Mouse (Mus musculus) limb, embryonic 15.5 days (tissue): ENCODE measurements at regions not wholly inside any gene's neighbourhood (a gene's known extent, or its start where the extent isn't known, plus 50 kb on each side); places are given as distances from the start of the nearest gene placed in this dataset.

ENCODE experiments used
- ATAC-seq: fragments of 200-750 bp; cut with Nextera tagmentation; 2 replicates; pipeline ENCODE4 v1.8.0; 2017; ENCODE audit warnings: low read depth, moderate TSS enrichment; ENCODE audit not compliant: insufficient number of reproducible peaks, low FRiP score, low TSS enrichment
- H3K27ac ChIP-seq: fragments of 300-500 bp; sonication (generic); 2 replicates; pipeline ENCODE4 v1.5.1; 2015; ENCODE audit warnings: moderate library complexity, mild to moderate bottlenecking, inconsistent platforms
- H3K27me3 ChIP-seq: fragments of 300-500 bp; sonication (generic); 2 replicates; pipeline ENCODE4 v1.6.1; 2015; ENCODE audit warnings: inconsistent platforms
- H3K36me3 ChIP-seq: fragments of 300-500 bp; sonication (generic); 2 replicates; pipeline ENCODE4 v1.6.1; 2015; ENCODE audit warnings: inconsistent platforms
- H3K4me1 ChIP-seq: fragments of 300-500 bp; sonication (generic); 2 replicates; pipeline ENCODE4 v1.6.1; 2015; ENCODE audit warnings: inconsistent platforms
- H3K4me2 ChIP-seq: fragments of 300-500 bp; sonication (generic); 2 replicates; pipeline ENCODE4 v1.6.1; 2015; ENCODE audit warnings: mild to moderate bottlenecking, inconsistent platforms
- H3K4me3 ChIP-seq: fragments of 300-500 bp; sonication (generic); 2 replicates; pipeline ENCODE4 v1.5.1; 2015; ENCODE audit warnings: mild to moderate bottlenecking, inconsistent platforms
- H3K9ac ChIP-seq: fragments of 300-500 bp; sonication (generic); 2 replicates; pipeline ENCODE4 v1.6.1; 2015; ENCODE audit warnings: inconsistent platforms
- H3K9me3 ChIP-seq: fragments of 300-500 bp; sonication (generic); 2 replicates; pipeline ENCODE4 v1.6.1; 2016; ENCODE audit warnings: inconsistent platforms
- WGBS: fragments of 180-500 bp; shearing (Covaris S2); methylation state at CpG from one replicate; pipeline ENCODE4 v1.1.7; 2015; 5-methylcytosine and 5-hydroxymethylcytosine counted together

DNA sequence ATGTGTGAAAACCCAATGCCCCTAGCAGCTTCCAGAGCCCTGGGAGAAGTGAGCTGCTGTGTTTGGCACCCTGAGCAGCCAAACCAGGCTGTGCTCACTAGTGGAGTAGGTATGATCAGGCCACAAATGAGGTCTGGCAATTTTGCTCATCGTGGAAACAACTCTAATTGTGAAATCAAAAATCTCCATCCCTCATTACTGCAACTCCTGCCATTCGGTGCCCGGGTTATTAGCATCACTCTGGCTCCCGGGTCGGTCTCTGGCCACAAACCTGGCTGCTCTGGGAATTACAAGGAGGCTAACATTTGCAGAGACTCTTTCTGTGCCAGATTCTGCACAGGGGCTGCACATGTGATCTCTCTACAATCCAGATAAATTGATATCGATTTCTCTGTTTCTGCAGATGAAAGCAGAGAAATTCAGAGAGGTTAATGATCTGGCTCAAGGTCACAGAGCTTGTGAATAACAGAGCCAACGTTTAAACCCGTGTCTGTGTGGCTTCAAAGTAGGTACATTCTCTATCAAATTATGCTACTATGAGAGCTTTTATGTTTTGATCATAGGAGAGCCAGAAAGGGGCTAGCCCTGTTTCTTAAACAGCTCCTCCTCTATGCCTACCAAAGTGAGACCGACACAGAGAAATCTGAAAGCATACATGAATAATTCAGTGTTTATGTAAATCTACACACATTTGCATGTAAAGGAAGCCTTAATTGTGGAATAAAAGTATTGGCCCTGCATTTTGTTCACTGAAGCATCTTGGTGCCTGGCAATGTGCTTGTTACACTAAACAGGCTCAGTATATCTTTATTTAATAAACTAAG is 398.7 kb upstream of the Igfbp7 start:
- WGBS = 48% methylated on average over 9 of the region's 9 CpGs
- H3K9ac ChIP-seq = no peak overlapping the region
- peaks cover 11% of the 10 kb centered on the region for H3K4me1 ChIP-seq
- H3K36me3 ChIP-seq = no peaks in the 10 kb centered on the region
- no peaks in the 10 kb centered on the region for H3K27me3 ChIP-seq
- H3K9me3 ChIP-seq = no peaks in the 10 kb centered on the region
- no peak overlapping the region for H3K4me3 ChIP-seq
- H3K27ac ChIP-seq = no peak overlapping the region
- ATAC-seq = no peak
- H3K4me2 ChIP-seq = no peak overlapping the region

DNA sequence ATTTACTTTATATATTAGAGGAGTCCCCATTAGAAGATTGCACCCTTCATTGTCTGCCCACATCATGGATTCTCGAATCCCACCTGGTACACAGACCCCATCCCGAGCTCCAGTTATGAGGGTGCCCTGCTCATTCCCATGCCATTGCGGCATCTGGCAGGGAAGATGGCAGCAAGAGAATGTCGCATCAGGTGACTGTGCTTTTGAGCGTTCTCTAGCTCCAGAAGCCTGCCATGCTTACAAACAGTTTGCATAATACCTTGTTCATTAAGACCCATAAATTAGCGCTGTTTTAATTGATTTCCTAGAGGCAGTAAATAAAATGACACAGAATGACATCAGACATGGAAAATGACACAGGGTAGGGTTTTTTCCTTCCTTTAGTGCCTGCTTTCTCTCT is 398.0 kb upstream of the Igfbp7 start:
- WGBS = 78% methylated on average over 6 of the region's 6 CpGs
- H3K27ac ChIP-seq = no peak overlapping the region
- no peak overlapping the region for H3K4me2 ChIP-seq
- H3K4me1 ChIP-seq = peaks cover 11% of the 10 kb centered on the region
- no peaks in the 10 kb centered on the region for H3K9me3 ChIP-seq
- no peak overlapping the region for H3K4me3 ChIP-seq
- no peak for ATAC-seq
- H3K9ac ChIP-seq = no peak overlapping the region
- no peaks in the 10 kb centered on the region for H3K36me3 ChIP-seq
- H3K27me3 ChIP-seq = no peaks in the 10 kb centered on the region

DNA sequence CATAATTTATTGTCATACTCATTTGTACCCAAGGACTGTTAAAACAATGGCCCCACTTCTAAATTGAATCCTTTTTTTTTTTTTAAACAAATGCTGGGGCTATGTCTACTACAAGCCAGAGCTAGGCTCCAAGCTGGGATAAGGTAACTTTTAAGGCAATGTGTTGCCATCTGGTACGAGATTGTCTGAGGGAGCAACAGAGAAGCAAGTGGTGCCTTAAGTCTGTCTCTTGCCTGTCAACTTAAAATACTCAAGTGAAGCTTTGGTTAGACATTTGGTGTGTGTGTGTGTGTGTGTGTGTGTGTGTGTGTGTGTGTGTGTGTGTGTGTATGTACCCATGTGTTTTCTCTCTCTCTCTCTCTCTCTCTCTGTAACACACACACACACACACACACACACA is 397.5 kb upstream of the Igfbp7 start:
- H3K4me1 ChIP-seq = peaks cover 11% of the 10 kb centered on the region
- H3K27ac ChIP-seq = no peak overlapping the region
- no peak overlapping the region for H3K4me2 ChIP-seq
- WGBS = 62% methylated on average over 1 of the region's 1 CpGs
- H3K27me3 ChIP-seq = no peaks in the 10 kb centered on the region
- ATAC-seq = no peak
- no peak overlapping the region for H3K9ac ChIP-seq
- H3K9me3 ChIP-seq = no peaks in the 10 kb centered on the region
- H3K36me3 ChIP-seq = no peaks in the 10 kb centered on the region
- H3K4me3 ChIP-seq = no peak overlapping the region

- Histone ChIP-seq H3K4me2 (peak overlapping the region; percentile 27), H3K27ac (no peak overlapping the region)
Measured at GRCm38 (mm10) chr5:77804113-77804512, 396.3 kb upstream of the Igfbp7 start.

DNA sequence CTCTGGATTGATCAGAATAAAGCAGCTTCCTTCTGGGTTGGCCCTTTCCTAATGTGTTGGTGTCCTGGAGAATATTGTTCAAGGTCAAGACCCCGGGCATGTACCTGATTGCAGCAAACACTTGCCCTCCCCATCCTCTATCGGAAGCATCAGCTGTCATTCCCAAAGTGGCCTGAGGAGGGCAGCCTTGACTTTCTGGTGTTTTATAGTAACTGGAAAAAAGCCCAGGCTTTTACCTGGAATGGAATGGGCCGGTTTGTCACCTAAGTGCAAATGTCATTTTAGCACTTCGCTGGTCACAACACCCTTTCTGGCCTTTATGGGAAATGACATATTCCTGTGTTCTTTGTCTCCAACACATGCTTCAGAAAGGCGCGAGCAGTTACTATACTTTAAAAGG is 395.7 kb upstream of the Igfbp7 start:
- Histone ChIP-seq H3K27me3 (no peaks in the 10 kb centered on the region; the same call in 1 of the 2 replicates), H3K4me2 (peak overlapping the region; percentile 27), H3K4me3 (peak overlapping the region; percentile 30), H3K9ac (no peak overlapping the region), H3K4me1 (peaks cover 11% of the 10 kb centered on the region), H3K27ac (no peak overlapping the region), H3K36me3 (no peaks in the 10 kb centered on the region), H3K9me3 (no peaks in the 10 kb centered on the region)
- ATAC-seq = no peak
- 41% methylated on average over 6 of the region's 6 CpGs for WGBS

More at GRCm38 (mm10) chr5:77804113-77804512, 396.3 kb upstream of the Igfbp7 start:
- H3K9ac ChIP-seq = no peak overlapping the region
- H3K36me3 ChIP-seq = no peaks in the 10 kb centered on the region
- H3K27me3 ChIP-seq = no peaks in the 10 kb centered on the region; the same call in 1 of the 2 replicates
- 23% methylated on average over 9 of the region's 9 CpGs for WGBS
- no peak for ATAC-seq
- peaks cover 11% of the 10 kb centered on the region for H3K4me1 ChIP-seq
- H3K4me3 ChIP-seq = peak overlapping the region; percentile 30
- no peaks in the 10 kb centered on the region for H3K9me3 ChIP-seq

DNA sequence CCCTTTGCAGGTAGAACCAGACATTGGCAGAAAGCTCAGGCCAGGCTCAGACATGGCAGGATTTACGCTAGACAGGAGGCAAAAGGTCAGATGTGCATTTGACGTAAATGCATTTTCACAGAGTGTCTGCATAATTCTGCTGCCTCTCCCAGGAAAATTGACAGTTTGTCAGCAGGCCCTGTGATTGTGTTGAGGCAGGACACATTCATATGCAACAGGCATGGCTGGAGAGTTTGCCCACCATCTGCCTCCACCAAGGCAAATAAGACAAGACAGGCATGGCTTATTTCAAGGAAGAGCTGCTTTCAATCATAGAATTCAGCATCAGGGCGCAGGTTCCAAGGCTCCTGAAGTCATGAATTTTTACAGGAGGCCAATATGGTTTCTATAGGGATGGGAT is 389.1 kb upstream of the Igfbp7 start:
- no peaks in the 10 kb centered on the region for H3K36me3 ChIP-seq
- H3K27me3 ChIP-seq = no peaks in the 10 kb centered on the region; the same call in 1 of the 2 replicates
- H3K9me3 ChIP-seq = no peaks in the 10 kb centered on the region
- no peak overlapping the region for H3K4me2 ChIP-seq
- no peak overlapping the region for H3K4me3 ChIP-seq
- no peak for ATAC-seq
- no peaks in the 10 kb centered on the region for H3K4me1 ChIP-seq
- no peak overlapping the region for H3K27ac ChIP-seq
- 80% methylated on average over 3 of the region's 3 CpGs for WGBS
- H3K9ac ChIP-seq = no peak overlapping the region

GRCm38 (mm10) chr5:77795766-77796165 is 387.9 kb upstream of the Igfbp7 start:
- Histone ChIP-seq H3K27me3 (no peaks in the 10 kb centered on the region; the same call in 1 of the 2 replicates), H3K4me3 (no peak overlapping the region), H3K27ac (no peak overlapping the region), H3K9ac (no peak overlapping the region), H3K36me3 (no peaks in the 10 kb centered on the region), H3K9me3 (no peaks in the 10 kb centered on the region), H3K4me1 (no peaks in the 10 kb centered on the region), H3K4me2 (no peak overlapping the region)
- WGBS = 72% methylated on average over 5 of the region's 5 CpGs
- ATAC-seq = no peak

- Histone ChIP-seq H3K36me3 (no peaks in the 10 kb centered on the region), H3K4me3 (no peak overlapping the region), H3K4me1 (no peaks in the 10 kb centered on the region), H3K27me3 (no peaks in the 10 kb centered on the region), H3K4me2 (no peak overlapping the region), H3K27ac (no peak overlapping the region), H3K9ac (no peak overlapping the region), H3K9me3 (no peaks in the 10 kb centered on the region)
- ATAC-seq = no peak
- 64% methylated on average over 2 of the region's 2 CpGs for WGBS
Measured at GRCm38 (mm10) chr5:77783953-77784352, 376.1 kb upstream of the Igfbp7 start.

GRCm38 (mm10) chr5:77762426-77763042 is 354.7 kb upstream of the Igfbp7 start:
- Histone ChIP-seq H3K27me3 (no peaks in the 10 kb centered on the region), H3K27ac (no peak overlapping the region), H3K36me3 (no peaks in the 10 kb centered on the region), H3K9ac (no peak overlapping the region), H3K4me1 (no peaks in the 10 kb centered on the region), H3K4me2 (no peak overlapping the region), H3K9me3 (no peaks in the 10 kb centered on the region), H3K4me3 (no peak overlapping the region)
- WGBS = 39% methylated on average over 6 of the region's 6 CpGs
- no peak for ATAC-seq

- H3K4me3 ChIP-seq = no peak overlapping the region
- no peak overlapping the region for H3K27ac ChIP-seq
- no peak overlapping the region for H3K9ac ChIP-seq
- ATAC-seq = no peak
- 90% methylated on average over 6 of the region's 6 CpGs for WGBS
- no peak overlapping the region for H3K4me2 ChIP-seq
- H3K4me1 ChIP-seq = no peaks in the 10 kb centered on the region
- H3K9me3 ChIP-seq = no peaks in the 10 kb centered on the region
- no peaks in the 10 kb centered on the region for H3K36me3 ChIP-seq
- H3K27me3 ChIP-seq = no peaks in the 10 kb centered on the region
Measured at GRCm38 (mm10) chr5:77762013-77762412, 354.2 kb upstream of the Igfbp7 start.

GRCm38 (mm10) chr5:77748933-77749332 is 341.1 kb upstream of the Igfbp7 start:
- H3K27ac ChIP-seq = no peak overlapping the region
- H3K9me3 ChIP-seq = no peaks in the 10 kb centered on the region
- H3K4me2 ChIP-seq = no peak overlapping the region
- 97% methylated on average over 1 of the region's 1 CpGs for WGBS
- H3K4me3 ChIP-seq = no peak overlapping the region
- H3K4me1 ChIP-seq = no peaks in the 10 kb centered on the region
- H3K36me3 ChIP-seq = no peaks in the 10 kb centered on the region
- no peak overlapping the region for H3K9ac ChIP-seq
- H3K27me3 ChIP-seq = no peaks in the 10 kb centered on the region
- ATAC-seq = no peak

- Histone ChIP-seq H3K27ac (no peak overlapping the region), H3K36me3 (no peaks in the 10 kb centered on the region), H3K4me2 (no peak overlapping the region), H3K9ac (no peak overlapping the region), H3K9me3 (no peaks in the 10 kb centered on the region), H3K27me3 (no peaks in the 10 kb centered on the region), H3K4me3 (no peak overlapping the region), H3K4me1 (no peaks in the 10 kb centered on the region)
- ATAC-seq = no peak
- 88% methylated on average over 5 of the region's 5 CpGs for WGBS
Measured at GRCm38 (mm10) chr5:77746604-77747003, 338.8 kb upstream of the Igfbp7 start.
